ENCODE assay signal across 23 mouse cellular contexts in genomic region chr9:58649265-58649626, GRCm38 (mm10).
A peak's percentile ranks its signal among the peaks of the same experiment; 100 is the strongest.
DNase-seq lines count a peak whose midpoint lies in the region; ATAC-seq and TF ChIP-seq lines count a peak whose summit lies in the region.
"Had no signal": no experiment of that assay in that cellular context is flagged by ENCODE, and none has a peak within 500 bp of the region (broad histone marks: within the 10 kb centered on the region; RNA-seq: fewer than 3 reads in every experiment).

No protein-coding gene starts in this region.

- H3K4me1 ChIP-seq in heart, adult 2 months (ENCODE audit: control insufficient read depth, insufficient read depth, low read length): peaks cover 1% of the 10 kb centered on the region
- H3K4me1 ChIP-seq in midbrain, postnatal 0 days (ENCODE audit: insufficient read depth, low read length): no peaks in the 10 kb centered on the region
- H3K4me1 ChIP-seq in midbrain, embryonic 13.5 days (replicated peaks): 0 out of 2 replicates have a peak, but pooled peaks cover 4% of the 10 kb centered on the region
- peaks cover 3 to 20% of the 10 kb centered on the region in 2 experiments for H3K4me1 ChIP-seq in liver, embryonic 14.5 days (replicated peaks; ENCODE audit: control insufficient read depth in 2 of 2, insufficient read depth in 2 of 2, low read length in 1 of 2)
- H3K4me1 ChIP-seq in neural tube, embryonic 15.5 days: no peaks in the 10 kb centered on the region
- H3K4me1 ChIP-seq: midbrain, embryonic 15.5 days; stomach, embryonic 15.5 days had no signal

- H3K27me3 ChIP-seq in heart, adult 2 months (ENCODE audit: control insufficient read depth, insufficient read depth, low read length): no peaks in the 10 kb centered on the region
- H3K27me3 ChIP-seq in midbrain, postnatal 0 days (ENCODE audit: insufficient read depth, low read length): no peaks in the 10 kb centered on the region
- H3K27me3 ChIP-seq in midbrain, embryonic 13.5 days: no peaks in the 10 kb centered on the region
- H3K27me3 ChIP-seq in liver, embryonic 14.5 days (ENCODE audit: control insufficient read depth, insufficient read depth, low read length): no peaks in the 10 kb centered on the region
- H3K27me3 ChIP-seq in neural tube, embryonic 15.5 days (replicated peaks): no peaks in the 10 kb centered on the region
- H3K27me3 ChIP-seq: CH12.LX; limb, embryonic 13.5 days; megakaryocyte, embryonic 14.5 days; midbrain, embryonic 15.5 days; stomach, embryonic 15.5 days had no signal

- H3K9ac ChIP-seq in heart, adult 2 months (ENCODE audit: low read depth, low read length): no peak overlapping the region
- no peak overlapping the region for H3K9ac ChIP-seq in midbrain, postnatal 0 days (replicated peaks; ENCODE audit: low read length, poor library complexity, severe bottlenecking)
- H3K9ac ChIP-seq in midbrain, embryonic 13.5 days (replicated peaks): no peak overlapping the region
- no peak overlapping the region; the same call in 1 of the 2 replicates for H3K9ac ChIP-seq in liver, embryonic 14.5 days (replicated peaks)
- H3K9ac ChIP-seq in neural tube, embryonic 15.5 days (replicated peaks): no peak overlapping the region
- H3K9ac ChIP-seq: limb, embryonic 13.5 days; lung, embryonic 14.5 days; midbrain, embryonic 15.5 days; stomach, embryonic 15.5 days had no signal

- 0 out of 2 replicates have a peak, but pooled peaks have one; percentile 4 for TF ChIP-seq CTCF in heart, adult 2 months (IDR thresholded peaks at IDR 0.05)
- TF ChIP-seq CTCF in midbrain, postnatal 0 days (IDR thresholded peaks at IDR 0.05): peak; percentile 43
- TF ChIP-seq CTCF in liver, embryonic 14.5 days (IDR thresholded peaks at IDR 0.05; ENCODE audit: low read depth): no peak

- no peaks in the 10 kb centered on the region for H3K79me2 ChIP-seq in heart, adult 2 months (replicated peaks; ENCODE audit: control insufficient read depth, insufficient read depth, low read length)

- H3K4me2 ChIP-seq in midbrain, postnatal 0 days (ENCODE audit: low read depth, low read length, poor library complexity, severe bottlenecking): no peak overlapping the region
- H3K4me2 ChIP-seq in midbrain, embryonic 13.5 days (replicated peaks): no peak overlapping the region
- H3K4me2 ChIP-seq in liver, embryonic 14.5 days (ENCODE audit: low read depth): no peak overlapping the region
- no peak overlapping the region for H3K4me2 ChIP-seq in neural tube, embryonic 15.5 days
- H3K4me2 ChIP-seq: heart, embryonic 11.5 days; limb, embryonic 13.5 days; lung, embryonic 14.5 days; midbrain, embryonic 15.5 days; stomach, embryonic 15.5 days had no signal

- ATAC-seq in midbrain, postnatal 0 days (ENCODE audit: low FRiP score): no peak
- no peak for ATAC-seq in midbrain, embryonic 13.5 days
- peak; percentile 34; the same call in 1 of the 2 replicates for ATAC-seq in liver, embryonic 14.5 days (ENCODE audit: insufficient read depth)
- no peak for ATAC-seq in neural tube, embryonic 15.5 days (ENCODE audit: low FRiP score)
- ATAC-seq: midbrain, embryonic 15.5 days had no signal

- intact Hi-C loops in heart, adult 2 months (cut with DNase I): no loop called here
- intact Hi-C loops in heart, postnatal 14 days (cut with DNase I): no loop called here

- H3K9me3 ChIP-seq in midbrain, postnatal 0 days (ENCODE audit: low read length): no peaks in the 10 kb centered on the region
- no peaks in the 10 kb centered on the region for H3K9me3 ChIP-seq in midbrain, embryonic 13.5 days
- no peaks in the 10 kb centered on the region for H3K9me3 ChIP-seq in liver, embryonic 14.5 days (ENCODE audit: control insufficient read depth, low read length)
- no peaks in the 10 kb centered on the region for H3K9me3 ChIP-seq in neural tube, embryonic 15.5 days (replicated peaks)
- H3K9me3 ChIP-seq: hindbrain, embryonic 10.5 days; limb, embryonic 13.5 days; megakaryocyte, embryonic 14.5 days; midbrain, embryonic 15.5 days; stomach, embryonic 15.5 days had no signal

- 56% methylated on average over 4 of the region's 4 CpGs for WGBS in heart, adult 2 months
- WGBS in midbrain, postnatal 0 days: 57% methylated on average over 4 of the region's 4 CpGs
- WGBS in midbrain, embryonic 13.5 days: 70% methylated on average over 4 of the region's 4 CpGs
- WGBS in liver, embryonic 14.5 days (ENCODE audit: insufficient replicate concordance): 32% methylated on average over 4 of the region's 4 CpGs
- WGBS in neural tube, embryonic 15.5 days: 65% methylated on average over 4 of the region's 4 CpGs

- peaks cover 6% of the 10 kb centered on the region for H3K36me3 ChIP-seq in heart, adult 2 months (ENCODE audit: control insufficient read depth, insufficient read depth, low read length)
- peaks cover 10% of the 10 kb centered on the region for H3K36me3 ChIP-seq in midbrain, postnatal 0 days (ENCODE audit: insufficient read depth, low read length)
- H3K36me3 ChIP-seq in midbrain, embryonic 13.5 days: peaks cover 9% of the 10 kb centered on the region
- peaks cover 33% of the 10 kb centered on the region for H3K36me3 ChIP-seq in liver, embryonic 14.5 days (replicated peaks; ENCODE audit: control insufficient read depth, insufficient read depth, low read depth)
- peaks cover 12% of the 10 kb centered on the region for H3K36me3 ChIP-seq in neural tube, embryonic 15.5 days

- DNase-seq in heart, adult 2 months: no peak
- DNase-seq in heart, postnatal 14 days: no peak
- DNase-seq in midbrain, postnatal 0 days (ENCODE audit: low spot score): no peak
- DNase-seq in liver, embryonic 14.5 days (ENCODE audit: low read depth in 3 of 3, low spot score in 3 of 3): no peak
- DNase-seq in T-cell, adult 2 months (ENCODE audit: low spot score): no peak
- DNase-seq in cerebellum, postnatal 25 days: no peak
- DNase-seq: adrenal gland, postnatal 25 days; B cell, adult 2 months; kidney, adult 2 months; kidney, postnatal 25 days; lung, embryonic 14.5 days; right cerebral cortex, adult 18-20 months; thymus, adult 2 months; thymus, postnatal 4 days had no signal

- TF ChIP-seq POLR2A in heart, adult 2 months (IDR thresholded peaks at IDR 0.05; ENCODE audit: insufficient read depth, low read depth, low read length): no peak

- no peak overlapping the region for H3K4me3 ChIP-seq in heart, adult 2 months
- H3K4me3 ChIP-seq in midbrain, postnatal 0 days (ENCODE audit: low read depth, low read length): no peak overlapping the region
- no peak overlapping the region for H3K4me3 ChIP-seq in midbrain, embryonic 13.5 days (replicated peaks)
- no peak overlapping the region for H3K4me3 ChIP-seq in liver, embryonic 14.5 days (ENCODE audit: insufficient read depth in 1 of 2, low read depth in 2 of 2, low read length in 2 of 2)
- H3K4me3 ChIP-seq in neural tube, embryonic 15.5 days (replicated peaks): no peak overlapping the region
- H3K4me3 ChIP-seq: hindbrain, embryonic 10.5 days; limb, embryonic 13.5 days; megakaryocyte, embryonic 14.5 days; midbrain, embryonic 15.5 days; stomach, embryonic 15.5 days had no signal

- no peak overlapping the region for H3K27ac ChIP-seq in heart, adult 2 months
- H3K27ac ChIP-seq in midbrain, postnatal 0 days (ENCODE audit: low read depth, low read length): no peak overlapping the region
- H3K27ac ChIP-seq in midbrain, embryonic 13.5 days: no peak overlapping the region
- H3K27ac ChIP-seq in liver, embryonic 14.5 days: peak overlapping the region; percentile 24; the same call in 1 of the 2 replicates
- H3K27ac ChIP-seq in neural tube, embryonic 15.5 days (replicated peaks): no peak overlapping the region
- H3K27ac ChIP-seq: hindbrain, embryonic 10.5 days; limb, embryonic 13.5 days; midbrain, embryonic 15.5 days; stomach, embryonic 15.5 days had no signal

- TF ChIP-seq EP300 in heart, adult 2 months (IDR thresholded peaks at IDR 0.05; ENCODE audit: insufficient read depth, low read depth, low read length): no peak
- no peak for TF ChIP-seq EP300 in liver, embryonic 14.5 days (IDR thresholded peaks at IDR 0.05; ENCODE audit: low read depth)
